Mouse (Mus musculus) urinary bladder, adult 2 months (tissue): ENCODE data around the gene Mroh7. TPM values are rescaled to one million over a fixed set of nuclear protein-coding genes. Genes with fewer than 3 reads are reported as not detected.

Experiments
- DNase-seq: peaks from one replicate; pipeline ENCODE4 v3.0.0; 2022; ENCODE audit warnings: low spot score
- polyA plus RNA-seq: library from polyadenylated mRNA; depleted of rRNA; stranded (reverse); fragments of >200 nt; gene quantifications from 2 replicates; pipeline ENCODE4 v1.2.3, GENCODE M21; 2012; rRNA removed

Mroh7 gene
- polyA plus RNA-seq, 1 experiment: 3.6 TPM

- DNase-seq: no peak
Observed at GRCm38 (mm10) chr4:106633281-106634085, 97.2 kb downstream of the Mroh7 start.

GRCm38 (mm10) chr4:106632313-106632712 lies 98.4 kb downstream of the Mroh7 start:
- no peak for DNase-seq

Other genes with a start within 250 kb of the Mroh7 start
- 0.34 and 0.41 TPM in 2 replicates for gene Bsnd, start 238.6 kb downstream of the Mroh7 start, polyA plus RNA-seq
- gene Dhcr24, start 169.9 kb downstream of the Mroh7 start, polyA plus RNA-seq: 52.0 and 55.7 TPM in 2 replicates
- gene Lexm, start 113.7 kb downstream of the Mroh7 start, polyA plus RNA-seq: 0.23 and 0.37 TPM in 2 replicates
- gene Ttc22, start 108.5 kb downstream of the Mroh7 start, polyA plus RNA-seq: 8.0 and 11.9 TPM in 2 replicates
- gene Pars2, start 79.9 kb downstream of the Mroh7 start, polyA plus RNA-seq: 9.3 and 12.1 TPM in 2 replicates
- 49.4 and 72.4 TPM in 2 replicates for gene Ttc4, start 52.0 kb downstream of the Mroh7 start, polyA plus RNA-seq
- 0.61 and 0.81 TPM in 2 replicates for gene Fam151a, start 3.0 kb upstream of the Mroh7 start, polyA plus RNA-seq
- 7.2 and 11.2 TPM in 2 replicates for gene Acot11, start 74.1 kb upstream of the Mroh7 start, polyA plus RNA-seq
- 59.0 and 71.8 TPM in 2 replicates for gene Ssbp3, start 179.8 kb upstream of the Mroh7 start, polyA plus RNA-seq